Mouse (Mus musculus) MEL-GATA-1-ER (cell line): ENCODE results near the gene Cx3cr1.

Experiments
- DNase-seq: peaks from one replicate; pipeline ENCODE4 v3.0.0-alpha.2; 2012; ENCODE audit warnings: low read depth; ENCODE audit errors: extremely low read depth

The Cx3cr1 gene

DNA sequence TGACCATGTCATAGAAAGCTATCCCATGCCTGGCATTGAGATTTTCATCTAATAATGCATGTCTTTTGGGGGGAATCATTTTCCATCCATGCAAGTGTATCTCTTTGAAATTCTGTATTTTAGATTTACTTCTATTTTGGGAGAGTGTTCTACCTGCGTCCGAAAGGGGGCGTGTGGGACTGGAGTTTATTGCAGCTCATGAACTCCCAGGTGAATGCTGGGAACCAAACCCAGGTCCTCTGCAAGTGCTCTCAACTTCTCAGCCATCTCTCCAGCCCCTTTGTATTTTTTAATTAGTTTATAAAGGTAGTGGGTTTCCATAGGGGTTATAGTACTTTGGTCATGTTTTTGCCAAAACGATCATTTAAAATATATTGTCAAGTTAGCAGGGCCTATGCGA is 175.8 kb downstream of the Cx3cr1 start:
- DNase-seq = no peak

DNA sequence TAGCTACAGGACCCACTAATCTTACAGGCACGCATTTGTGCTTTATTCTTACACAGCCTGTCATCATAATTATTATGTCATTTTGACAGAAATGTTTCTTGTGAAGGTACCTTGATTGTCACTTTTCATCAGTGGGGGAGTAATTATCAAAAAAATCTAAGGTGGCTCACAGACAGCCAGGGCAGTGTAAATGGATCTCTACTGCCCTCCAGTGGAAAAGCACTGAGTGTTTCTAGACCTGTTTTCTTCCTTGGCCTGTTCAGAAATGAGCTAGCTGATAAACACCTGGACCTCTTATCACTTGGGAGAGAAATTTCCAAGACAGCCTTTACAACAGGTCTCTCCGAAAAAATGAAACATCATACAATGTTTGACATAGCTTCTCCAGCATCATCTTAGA is 179.0 kb downstream of the Cx3cr1 start:
- DNase-seq = peak; percentile 10

DNA sequence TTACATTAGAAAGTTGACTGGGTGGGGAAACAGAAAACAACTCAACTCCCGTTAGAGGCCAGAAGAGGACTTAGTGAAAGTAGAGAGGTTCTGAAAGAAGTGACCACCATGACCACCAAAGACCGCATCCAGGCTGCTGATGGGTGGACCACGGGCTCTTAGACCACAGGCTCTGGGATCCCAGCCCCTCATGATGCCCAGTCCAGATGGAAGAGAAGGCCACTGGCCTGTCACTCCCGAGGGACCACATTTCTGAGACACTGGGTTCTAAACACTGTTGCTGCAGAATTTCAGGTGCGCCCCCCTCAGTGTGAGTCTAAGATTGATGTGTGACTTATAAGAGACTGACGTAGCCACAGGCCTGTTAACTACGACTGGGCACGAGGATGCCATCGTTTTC is 180.2 kb downstream of the Cx3cr1 start:
- no peak for DNase-seq

DNA sequence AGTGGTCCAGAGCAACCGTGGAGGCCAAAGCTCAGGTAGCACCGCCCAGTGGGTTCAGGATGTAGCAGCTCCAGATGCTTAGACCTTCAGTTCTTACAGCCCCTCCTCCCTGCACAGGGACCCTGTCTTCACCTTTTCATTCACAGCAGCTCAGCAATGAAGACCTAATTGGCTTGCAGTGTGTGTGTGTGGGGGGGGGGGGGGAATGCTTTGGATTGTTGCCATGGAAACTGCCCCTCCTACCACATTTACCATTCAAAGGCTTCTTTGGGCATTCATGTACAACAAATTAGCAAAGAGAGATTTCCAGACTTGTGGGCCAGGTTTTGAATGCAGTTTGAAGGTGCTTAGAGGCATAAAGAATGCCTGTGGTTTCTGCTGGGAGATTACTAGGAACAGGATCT is 180.8 kb downstream of the Cx3cr1 start:
- no peak for DNase-seq

DNA sequence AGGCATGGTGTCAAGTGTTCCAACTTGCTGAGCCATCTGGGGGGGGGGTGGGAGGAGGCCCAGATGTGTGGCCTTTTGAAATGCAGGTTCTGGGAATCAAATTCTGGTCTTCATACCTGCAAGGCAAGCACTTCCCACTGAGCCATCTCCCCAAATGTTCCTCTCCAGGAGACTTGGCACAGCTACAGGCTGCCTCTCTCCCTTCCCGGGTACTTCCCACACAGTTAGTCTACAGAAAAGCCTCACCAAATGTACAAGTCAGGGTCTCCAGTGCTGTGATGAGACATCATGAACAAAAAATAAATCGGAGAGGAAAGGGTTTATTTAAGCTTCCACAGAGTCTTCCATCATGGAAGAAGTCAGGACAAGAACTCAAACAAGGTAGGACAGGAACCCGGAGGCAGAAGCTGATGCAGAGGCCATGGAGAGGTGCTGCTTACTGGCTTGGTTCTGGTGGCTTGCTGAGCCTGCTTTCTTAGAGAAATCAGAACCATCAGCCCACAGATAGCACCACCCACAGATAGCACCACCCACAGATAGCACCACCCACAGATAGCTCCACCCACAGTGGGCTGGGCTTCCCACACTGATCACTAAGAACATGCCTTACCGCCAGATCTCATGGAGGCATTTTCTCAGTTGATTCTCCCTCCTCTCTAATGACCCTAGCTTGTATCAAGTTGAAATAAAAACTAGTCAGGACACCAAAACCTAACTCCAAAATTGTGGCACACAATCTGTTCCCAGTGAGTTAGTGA is 182.4 kb downstream of the Cx3cr1 start:
- no peak for DNase-seq

DNA sequence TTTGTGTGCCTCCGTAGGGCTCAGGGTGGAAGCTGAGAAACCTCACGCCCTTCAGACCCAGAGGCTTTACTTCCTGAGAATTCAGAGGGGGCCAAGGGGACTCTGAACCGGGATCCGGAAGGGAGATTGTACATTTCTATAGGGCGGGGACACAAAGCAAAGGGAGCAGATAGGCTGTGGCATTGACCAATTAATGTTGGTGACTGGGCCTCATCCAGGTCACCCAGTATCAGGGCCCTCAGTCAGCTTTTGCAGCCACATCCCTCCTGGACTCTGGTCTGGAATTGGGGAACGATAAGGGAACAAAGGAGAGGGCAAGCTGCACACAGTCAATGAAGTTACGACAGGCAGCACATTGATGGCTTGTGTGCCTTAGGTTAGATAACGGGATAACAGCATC is 215.5 kb downstream of the Cx3cr1 start:
- no peak for DNase-seq

DNA sequence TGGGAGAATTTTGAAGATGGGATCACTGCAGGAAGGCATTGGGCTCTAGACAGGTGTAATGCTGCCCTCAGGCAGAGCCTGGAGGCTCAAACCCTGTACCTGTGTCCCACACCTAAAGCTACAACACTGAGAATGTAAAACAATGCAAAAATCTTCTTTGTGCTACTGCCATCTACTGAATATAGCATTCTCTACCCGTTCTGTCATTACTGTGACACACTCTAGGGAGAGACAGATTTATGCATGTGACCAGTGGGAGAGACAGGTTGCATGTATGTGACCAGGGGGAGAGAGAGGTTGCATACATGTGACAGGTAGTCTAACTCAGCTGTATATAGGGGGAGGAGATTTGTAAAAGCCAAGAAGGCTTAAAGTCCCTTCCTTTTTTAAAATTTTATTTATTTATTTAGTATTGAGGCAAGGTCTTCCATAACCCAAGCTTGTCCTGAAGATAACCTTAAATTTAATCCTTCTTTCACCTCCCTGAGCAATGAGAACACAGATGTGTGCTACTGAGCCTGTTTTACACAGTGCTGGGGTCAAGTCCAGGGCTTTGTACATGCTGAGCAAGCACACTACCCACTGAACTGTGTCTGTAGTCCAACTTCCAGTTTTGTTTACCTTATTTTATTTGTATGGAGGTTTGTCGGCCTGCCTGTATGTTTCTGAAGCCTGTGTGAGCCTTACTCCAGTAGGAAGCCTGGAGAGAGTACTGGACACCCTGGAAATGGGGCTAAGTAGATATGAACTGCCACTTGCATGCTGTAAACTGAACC is 216.4 kb downstream of the Cx3cr1 start:
- DNase-seq = no peak

DNA sequence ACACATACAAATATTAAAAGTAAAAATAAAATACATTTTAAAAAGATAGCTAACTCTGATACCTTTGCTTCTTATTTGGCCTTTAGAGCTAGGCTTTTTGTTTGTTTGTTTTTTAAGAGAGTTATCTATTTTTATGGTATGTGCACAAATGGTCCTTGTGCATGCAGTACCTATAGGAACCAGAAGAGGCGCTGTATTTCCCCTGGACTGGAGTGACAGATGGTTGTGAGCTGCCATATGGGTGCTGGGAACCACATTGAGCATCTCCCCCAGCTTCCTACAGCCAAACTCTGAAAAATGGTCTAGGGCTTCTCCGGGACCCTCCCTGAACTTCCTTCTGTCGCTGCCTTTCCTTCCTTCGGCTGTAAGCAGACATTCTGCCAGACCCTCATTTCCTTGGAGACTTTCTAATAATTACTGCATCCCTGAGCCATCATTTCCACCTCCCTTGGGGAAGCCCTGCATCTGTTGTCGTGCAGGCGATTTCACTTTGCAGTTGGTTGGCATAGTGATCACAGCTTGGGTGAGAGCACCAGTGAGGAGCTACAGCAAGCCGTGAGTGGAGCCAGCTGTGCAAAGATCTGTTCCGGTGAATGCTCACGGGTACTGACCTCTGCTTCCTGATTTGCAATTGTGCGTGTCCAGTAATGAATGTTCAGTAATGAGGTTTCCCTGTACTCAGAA is 217.2 kb downstream of the Cx3cr1 start:
- DNase-seq = no peak
